Mouse (Mus musculus) right cerebral cortex, postnatal 36 days (tissue): Measurements from ENCODE around the gene Echs1.
"Not testable (repeated sequence)": the region's sequence is repeated elsewhere in the genome, so short reads cannot be mapped to it uniquely, and the experiment has no call there.

Source experiments
- DNase-seq, 2 experiments: peaks; one replicate each; pipeline ENCODE4 v3.0.0; 2022; ENCODE audit warnings: low spot score in 2 of 2, mixed read lengths in 1 of 2

The Echs1 gene

DNA sequence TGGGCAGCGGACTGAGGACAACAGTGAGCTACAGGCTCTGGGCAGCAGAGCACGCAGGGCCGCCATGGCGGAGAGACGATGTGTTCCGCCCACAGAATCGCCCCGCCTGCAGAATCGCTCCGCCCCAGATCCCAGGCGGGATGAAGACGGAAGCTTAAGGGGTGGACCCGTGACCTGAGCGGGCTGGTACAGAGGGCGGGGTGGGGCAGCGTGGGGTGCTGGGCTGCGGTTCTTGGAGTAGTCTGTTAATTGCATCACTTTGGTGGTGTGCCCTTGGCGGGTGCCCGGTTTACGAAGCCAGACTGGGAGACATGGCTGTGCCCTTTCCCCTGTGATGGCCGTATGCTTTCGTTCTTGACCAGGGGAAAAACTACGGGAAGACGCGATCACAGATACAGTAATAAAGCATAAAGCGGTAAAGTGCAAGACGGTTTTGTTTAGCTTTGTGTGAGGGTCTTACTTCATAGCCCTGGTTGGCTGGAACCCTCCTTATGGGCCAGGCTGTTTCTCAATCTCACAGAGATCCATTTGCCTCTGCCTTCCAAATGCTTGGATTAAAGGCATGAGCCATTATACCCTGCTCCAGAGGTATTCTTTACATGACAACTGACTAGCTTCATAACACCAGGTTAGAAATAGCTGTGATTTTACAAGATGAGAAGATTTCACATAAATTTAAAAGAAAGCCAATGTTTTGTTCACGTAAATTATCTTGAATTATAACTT lies at the start of gene Echs1:
Gene Echs1, minus strand, starts transcription at position 148 of the 726 bp plus-strand sequence.
- peak; percentile 79 to 82 for DNase-seq

DNA sequence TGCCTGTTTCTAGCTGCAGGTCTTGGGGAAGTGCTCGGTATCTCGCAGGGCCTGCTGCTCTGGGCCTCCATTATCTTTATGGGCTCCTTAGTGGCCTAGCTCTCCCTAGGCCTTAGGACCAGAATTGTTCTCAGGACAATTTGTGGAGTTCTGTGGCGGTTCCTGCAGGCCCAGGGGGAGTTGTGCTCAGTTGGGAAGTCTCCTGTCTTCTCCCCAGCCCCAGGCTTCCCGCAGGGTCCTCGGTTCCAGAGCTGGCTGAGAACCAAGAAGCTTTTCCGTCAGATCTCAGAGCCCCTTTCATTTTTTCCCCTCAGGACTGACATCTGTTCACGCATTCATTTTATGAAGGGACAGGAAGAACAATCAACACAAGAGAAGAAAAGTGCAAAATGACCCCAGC lies 48.4 kb upstream of the Echs1 start, which contains the start of gene Olfr522:
Gene Olfr522, minus strand, starts transcription at position 101 of the 400 bp plus-strand sequence.
- no peak for DNase-seq

DNA sequence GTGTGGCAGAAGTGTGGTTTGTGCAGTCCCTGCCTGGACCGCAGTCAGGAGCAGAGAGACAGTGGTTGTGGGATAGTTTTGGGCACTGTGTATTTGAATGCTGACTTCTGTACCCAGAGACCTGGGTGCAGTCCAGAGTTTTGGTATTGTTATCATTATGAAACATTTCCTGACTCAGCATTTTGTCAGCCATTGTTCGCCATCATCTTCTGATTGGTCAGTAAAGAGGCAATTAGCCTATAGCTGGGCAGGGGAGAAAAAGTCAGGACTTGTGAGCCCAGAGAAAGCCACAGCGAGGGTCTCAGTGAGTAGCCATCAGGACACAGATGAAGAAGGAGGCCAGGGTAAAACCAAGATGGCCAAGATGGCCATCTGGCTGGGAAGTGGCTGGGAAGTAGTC lies 44.1 kb upstream of the Echs1 start:
- no peak for DNase-seq

DNA sequence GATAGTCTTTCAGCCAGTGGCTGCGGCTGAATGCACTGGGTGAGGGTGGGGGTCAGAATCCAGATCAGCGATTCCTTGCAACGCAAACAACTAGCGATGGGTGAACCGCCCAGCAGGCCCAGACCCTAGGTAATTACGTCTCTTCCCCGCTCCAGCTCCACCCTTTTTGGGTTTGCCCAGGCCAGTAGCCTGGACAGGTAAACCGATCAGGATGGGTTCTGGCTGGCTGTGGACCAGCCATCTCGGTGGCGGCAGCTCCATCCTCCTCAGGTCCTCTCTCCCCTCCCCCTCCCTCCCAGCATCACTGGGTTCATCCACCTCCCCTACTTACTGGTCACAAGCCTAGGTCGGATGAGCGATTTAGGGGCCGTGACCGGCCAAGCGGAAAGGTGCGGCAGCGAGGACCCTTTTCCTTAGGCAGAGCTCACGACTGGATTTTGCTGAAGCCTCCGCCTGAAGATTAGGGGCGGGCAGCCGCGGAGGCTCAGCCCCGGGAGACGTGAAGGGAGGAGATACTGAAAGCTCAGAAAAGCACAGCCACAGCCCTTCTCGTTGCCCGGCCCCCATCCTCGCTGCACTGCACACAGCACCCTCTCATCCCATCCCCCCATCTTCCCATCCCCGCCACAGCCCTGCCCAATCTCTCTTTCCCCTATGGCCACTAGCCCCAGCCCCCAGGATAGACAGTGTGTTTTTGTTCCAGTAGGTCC lies 38.1 kb upstream of the Echs1 start, which contains the start of gene Sprn:
Gene Sprn, minus strand, starts transcription at position 660 of the 710 bp plus-strand sequence.
- peak; percentile 79 to 81 for DNase-seq

DNA sequence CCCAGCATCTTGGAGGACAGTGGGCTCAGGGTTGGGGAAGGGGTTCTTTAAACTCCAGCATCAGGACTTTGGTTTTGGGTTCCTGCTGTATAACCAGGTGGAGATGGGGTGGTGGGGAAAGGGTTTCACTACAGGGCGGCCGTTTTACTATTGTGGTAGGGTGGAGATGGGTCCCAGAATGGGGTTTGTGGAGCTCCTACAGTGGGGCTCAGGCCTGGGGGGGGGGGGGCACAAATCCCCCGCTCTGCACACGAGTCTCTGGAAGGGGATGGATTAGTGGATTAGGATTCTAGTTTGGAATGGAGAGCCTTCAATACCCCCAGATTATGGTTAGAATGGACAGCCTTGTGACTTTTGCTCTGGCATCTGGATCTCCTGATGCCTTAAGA lies 37.5 kb upstream of the Echs1 start:
- DNase-seq, result no peak

DNA sequence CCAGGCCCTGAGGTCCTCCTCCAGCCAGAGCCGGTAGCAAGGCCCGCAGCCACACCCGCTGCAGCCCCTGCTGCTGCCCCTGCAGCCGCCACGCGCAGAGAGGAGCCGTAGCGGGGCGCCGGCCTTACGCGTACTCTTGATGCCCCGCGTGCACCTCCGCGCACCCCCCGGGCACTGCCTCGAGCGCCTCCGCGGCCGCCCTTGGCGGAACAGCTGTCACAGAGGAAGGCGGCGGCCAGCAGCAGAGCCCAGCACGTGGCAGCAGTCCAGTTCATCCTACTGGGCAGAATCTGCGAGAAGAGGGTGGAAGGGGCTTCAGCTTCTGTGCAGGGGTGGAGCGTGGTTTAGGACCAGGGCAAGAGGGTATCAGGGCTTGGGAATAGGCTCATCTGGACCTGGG lies 37.1 kb upstream of the Echs1 start:
- no peak for DNase-seq

DNA sequence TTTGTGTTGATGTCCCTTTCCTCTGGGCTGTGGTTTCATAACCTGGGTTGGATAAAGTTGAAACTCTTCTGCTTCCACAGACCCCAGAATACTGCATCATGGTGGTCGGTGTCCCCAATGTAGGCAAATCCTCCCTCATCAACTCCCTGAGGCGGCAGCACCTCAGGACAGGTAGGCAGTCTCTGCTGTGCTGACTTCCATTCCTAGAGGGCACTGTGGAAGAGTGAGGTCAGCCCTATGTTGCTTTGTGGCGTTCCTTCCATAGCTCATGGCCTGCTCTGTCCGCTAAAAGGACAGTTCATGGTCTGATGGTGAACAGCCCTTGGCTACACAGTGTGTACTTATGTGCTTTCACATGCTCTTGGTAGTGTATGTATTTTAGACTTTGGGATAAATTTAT lies 28.3 kb upstream of the Echs1 start:
- no peak for DNase-seq

DNA sequence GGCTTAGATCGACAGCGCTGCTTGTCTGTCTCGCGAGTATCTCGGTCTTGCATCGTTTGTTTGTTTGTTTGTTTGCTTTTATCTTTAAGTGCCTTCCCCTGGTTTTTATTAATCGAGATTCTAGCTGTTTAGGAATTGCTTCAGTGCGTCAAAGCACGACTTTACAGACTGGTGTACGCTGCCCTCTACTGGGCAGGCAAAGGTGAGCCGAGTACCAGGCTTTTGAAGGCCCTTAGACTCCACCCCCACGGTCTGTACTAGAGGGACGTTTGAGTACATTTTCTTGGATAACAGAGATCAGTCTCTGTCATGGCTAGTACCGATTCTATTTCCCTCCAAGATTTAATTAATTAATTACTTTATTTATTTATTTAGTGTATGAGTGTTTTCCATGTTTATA lies 25.1 kb upstream of the Echs1 start:
- DNase-seq, result no peak

DNA sequence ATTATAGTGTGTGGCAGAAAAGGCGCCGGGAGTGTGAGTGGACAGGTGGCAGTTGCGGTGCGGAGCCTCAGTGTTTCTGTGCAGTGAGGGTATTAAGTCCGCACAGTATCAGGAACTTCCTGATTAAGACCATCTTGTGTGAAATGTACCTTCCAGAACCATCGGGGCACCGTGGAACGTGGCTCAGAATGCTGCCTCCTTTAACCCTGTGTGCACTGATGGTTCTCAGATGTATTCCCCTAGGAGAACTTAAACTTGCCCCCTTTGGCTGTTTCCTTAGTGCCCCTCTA lies 21.7 kb upstream of the Echs1 start:
- DNase-seq, result no peak

DNA sequence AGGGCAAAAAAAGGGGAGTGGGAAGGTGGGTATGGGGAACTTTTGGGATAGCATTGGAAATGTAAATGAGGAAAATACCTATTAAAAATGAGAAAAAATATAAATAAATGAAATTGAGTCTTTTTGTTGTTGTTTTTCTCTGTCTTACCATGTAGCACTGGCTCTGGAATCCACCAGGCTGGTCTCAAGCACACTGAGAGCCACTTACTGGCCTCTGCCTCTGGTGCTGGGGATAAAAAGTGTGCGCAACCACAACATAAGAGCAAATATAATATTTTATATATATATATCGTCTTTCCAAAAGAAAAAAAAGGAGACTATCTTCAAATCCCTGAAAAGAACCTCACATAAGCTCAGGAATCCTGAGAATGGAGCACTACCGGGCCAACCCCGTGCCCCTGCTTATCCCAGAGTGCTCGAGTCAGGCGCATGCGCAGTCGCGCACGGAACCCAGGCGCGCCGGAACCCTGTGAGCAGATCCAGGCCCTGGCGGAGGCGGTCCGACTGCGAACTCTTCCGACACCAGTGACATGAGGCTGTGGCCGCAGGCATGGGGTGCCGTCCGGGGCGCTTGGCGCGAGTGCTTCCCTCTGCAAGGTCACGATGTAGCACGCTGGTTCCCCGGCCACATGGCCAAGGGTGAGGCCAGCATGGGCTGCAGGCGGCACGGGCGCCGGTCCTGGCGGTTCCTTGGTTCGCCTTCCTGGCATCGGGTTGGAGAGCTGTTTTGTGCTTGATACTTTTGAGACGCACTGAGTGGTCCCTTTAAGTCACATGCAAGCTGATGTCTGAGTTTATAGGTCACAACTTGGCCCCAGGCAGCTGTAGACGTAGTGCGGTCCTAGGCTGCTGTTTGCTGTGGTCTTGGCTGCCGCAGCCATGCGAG lies 21.1 kb upstream of the Echs1 start, which contains the start of gene Mtg1:
Gene Mtg1, plus strand, starts transcription at position 430 of the 886 bp plus-strand sequence.
- DNase-seq, result peak; percentile 93 to 96

DNA sequence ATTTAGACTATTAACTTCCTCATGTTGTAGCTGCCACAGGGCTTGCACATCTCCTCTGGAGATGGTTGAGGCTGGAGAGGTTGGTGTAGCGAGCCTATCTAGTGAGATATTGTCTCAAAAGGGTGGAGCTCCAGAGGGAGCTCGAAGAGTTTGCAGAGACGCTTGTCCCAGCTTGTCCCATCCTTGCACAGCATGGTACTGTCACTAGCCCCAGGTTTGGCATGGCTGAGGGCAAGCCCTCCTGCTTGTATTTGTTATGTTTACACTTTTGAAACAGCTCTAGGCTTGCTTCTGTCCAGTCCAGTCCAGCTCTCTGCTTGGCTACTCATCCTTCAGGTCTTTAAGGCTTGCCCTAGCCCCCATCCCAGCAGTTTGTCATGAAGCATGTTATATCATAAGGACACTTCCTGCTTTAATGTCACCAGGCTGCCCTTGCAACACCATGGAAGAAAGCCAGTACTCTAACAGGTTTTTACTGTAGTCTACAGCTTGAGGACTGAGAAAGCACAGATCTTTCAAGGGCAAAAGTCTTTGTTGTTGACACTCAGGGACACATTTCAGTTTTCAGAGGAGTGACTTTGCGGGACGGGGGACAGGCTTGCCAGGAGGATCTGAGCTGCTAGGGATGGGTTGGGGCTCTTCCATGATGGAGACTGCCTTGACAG lies 19.0 kb upstream of the Echs1 start:
- DNase-seq, result no peak

DNA sequence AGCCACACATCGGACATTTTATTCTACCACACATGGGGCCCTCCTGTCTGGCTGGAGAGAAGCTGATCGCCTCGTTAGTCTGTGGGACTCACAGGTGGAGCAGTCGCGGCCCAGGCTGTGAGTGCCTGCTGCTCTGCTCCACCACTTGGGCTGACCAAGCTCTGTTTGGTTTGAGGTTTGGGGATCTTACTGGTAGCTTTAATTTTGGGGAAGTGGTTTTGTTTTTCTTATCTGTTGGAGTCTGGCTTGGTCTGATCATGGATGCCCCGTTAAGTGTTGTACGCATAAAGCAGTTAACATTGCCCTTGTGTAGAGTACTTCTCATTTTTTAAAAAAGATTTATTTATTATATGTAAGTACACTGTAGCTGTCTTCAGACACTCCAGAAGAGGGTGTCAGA lies 17.8 kb upstream of the Echs1 start:
- not testable (repeated sequence) for DNase-seq

DNA sequence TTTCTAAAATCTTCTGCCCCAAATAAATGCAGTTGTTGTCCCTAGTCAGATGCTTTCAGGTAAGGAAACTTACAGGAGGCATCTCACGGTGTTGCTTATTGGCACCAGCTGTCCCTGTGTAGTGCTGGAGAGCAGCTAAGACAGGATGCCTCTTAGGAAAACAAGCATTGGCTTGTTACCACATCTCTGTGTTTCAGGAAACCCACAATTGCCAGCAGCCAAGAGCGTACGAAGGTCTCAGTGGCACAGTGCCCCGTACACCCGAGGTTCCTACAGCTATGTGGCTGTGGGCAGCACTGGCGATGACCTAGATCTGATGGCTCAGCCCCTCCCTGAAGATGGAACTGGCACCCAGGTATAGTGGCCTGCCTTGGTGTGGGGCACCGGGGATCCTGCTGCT lies 15.9 kb upstream of the Echs1 start:
- DNase-seq, result not testable (repeated sequence)

DNA sequence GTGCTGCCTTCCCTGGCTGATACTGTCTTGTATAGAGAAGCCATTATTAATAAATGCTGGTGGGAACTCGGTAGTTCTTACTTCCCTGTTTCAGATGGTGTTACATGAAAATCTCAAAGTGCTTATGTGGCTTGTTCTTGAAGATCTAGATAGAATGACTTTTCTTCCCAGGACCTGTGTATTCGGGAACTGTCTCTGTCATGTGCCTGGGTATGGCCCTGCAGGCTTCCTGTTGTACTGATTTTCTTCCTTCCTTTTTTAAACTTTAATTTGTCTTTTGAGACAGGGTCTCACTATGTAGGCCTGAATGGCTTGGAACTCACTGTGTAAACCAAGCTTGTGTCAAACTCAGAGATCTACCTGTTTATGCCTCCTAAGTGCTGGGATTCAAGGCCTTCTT lies 11.6 kb upstream of the Echs1 start:
- no peak for DNase-seq

DNA sequence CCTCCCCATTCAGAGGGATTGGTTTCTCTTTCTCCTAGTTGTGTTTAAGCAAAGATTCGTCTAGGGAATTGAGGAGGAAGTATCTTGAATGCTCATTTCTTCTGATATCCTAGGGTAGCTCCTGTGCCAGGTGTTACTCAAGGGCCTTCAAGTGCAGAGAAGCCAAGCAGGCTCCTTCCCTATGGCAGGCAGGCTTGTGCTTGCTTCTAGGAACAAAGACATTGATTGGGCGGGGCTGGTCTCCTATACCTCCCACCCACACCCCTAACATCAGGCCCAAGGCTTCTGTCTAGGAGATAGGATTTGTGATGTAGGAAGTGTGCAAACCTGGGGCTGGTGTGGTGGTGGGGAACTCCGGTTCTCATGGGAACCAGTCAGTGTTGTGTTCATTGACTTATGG lies 10.7 kb upstream of the Echs1 start:
- no peak for DNase-seq

DNA sequence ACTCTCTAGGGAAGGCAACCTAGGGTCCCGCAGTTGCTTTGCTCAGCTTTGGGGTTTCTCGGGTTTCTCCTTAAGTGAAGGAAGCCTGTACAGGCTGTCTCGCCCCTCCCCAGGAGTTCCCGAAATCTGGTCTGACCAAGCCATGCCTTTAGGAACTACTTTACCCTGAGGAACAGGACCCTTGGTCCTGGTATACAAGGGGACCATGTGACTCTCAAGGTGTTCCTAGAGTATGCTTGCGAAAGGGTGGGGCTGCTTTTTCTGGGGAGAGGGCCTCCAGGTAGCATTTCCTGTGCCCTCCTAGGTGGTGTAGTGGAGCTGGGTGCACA lies 9.7 kb upstream of the Echs1 start:
- DNase-seq, result no peak

DNA sequence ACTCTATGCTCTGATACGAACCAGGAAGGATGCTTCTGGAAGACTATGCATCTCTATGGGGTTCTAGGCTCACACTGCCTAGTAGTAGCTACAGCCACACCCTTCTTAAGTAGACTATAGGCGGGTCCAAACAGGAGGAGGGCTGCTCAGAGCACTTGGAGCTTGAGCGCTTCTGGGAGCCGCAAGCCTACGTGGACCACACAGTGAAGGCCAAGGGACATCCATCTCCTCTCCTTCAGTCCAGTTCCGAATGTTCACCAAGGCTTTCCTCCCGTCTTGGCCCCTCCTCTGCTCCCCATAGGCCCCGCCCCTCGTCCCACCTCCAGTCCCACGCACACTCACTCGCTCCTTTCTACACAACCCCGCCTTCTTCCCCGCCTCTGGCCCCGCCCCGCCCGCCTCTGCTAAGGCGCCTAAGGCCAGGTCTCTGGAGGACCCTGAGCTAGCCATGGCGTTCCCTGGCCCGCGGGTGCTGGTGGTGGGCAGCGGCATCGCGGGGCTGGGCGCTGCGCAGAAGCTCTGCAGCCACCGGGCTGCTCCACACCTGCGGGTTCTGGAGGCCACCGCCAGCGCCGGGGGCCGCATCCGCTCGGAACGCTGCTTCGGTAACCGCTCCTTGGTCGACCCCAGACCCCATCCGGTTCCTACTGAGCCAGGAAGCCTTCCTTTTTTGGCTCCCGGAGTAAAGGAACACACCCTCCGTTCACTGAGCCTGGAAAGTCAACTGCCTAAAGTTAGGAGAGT lies 9.2 kb upstream of the Echs1 start:
- DNase-seq, result peak; percentile 79 to 84

DNA sequence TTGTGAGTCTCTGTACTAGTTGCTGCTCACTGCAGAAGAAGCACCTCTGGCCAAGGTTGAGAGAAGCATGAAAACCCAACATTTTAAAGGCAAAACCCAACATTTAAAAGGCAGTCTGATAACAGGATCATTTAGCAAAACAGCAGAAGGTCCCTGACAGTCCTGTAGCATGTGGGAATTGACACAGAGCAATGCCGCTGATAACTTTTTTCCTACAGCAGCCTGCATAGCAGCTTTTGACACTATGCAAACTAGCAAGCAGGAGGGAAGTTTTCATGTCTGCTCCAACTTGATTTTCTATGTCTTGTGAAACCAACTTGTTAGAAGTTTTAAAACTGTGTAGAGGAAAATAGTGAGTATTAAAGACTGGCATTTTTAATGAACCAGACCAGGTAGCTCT lies 8.1 kb upstream of the Echs1 start:
- no peak for DNase-seq

DNA sequence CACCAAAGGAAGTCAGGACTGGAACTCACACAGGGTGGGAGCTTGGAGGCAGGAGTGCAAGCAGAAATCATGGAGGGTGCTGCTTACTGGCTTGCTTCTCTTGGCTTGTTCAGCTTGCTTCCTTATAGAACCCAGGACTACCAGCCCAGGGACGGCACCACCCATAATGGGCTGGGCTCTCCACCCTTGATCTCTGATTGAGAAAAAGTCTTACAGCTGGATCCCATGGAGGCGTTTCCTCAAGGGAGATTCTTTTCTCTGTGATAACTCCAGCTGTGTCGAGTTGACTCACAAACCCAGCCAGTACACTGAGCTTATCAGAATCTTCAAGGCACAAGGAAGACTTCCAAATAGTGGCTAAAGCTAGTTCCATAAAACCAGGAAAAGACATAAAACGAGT lies 6.5 kb upstream of the Echs1 start:
- DNase-seq, result no peak

DNA sequence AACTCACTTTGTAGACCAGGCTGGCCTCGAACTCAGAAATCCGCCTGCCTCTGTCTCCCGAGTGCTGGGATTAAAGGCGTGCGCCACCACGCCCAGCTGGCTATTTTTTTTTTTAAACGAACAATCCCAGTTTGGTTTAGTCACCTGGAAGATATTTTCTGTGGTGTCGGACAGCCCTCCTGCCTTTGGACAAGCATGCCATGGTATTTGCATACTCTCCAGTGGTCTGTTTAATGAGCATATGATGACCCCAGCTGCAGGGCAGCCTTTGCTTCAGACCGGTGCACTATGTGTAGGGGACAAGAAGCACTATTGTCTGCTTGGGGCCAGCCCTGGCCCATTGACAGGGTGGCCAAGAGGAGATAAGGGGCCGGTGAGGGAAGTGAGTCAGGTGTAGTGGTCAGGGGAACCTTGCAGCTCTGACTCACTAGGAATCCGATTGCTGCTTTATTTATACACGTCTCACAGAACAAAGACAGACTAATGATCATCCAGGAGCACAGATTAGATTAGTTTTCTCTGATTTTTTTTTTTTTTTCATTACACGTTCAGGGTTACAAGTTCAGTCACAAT lies 5.1 kb upstream of the Echs1 start:
- no peak for DNase-seq

DNA sequence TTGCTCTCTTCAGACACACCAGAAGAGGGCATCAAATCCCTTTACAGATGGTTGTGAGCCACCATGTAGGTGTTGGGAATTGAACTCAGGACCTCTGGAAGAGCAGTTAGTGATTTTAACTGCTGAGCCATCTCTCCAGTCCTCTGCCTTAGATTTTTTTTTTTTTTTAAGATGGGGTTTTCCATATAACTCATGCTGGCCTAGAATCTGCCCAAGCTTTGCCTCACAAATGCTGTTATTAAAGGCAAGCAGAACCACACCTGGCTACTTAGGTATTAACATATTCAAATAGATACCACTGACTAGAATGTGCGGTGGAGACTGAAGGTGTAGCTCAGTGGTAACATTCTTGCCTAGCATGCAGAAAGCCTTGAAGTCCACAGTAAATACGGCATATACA lies 4.2 kb upstream of the Echs1 start:
- no peak for DNase-seq
